Mouse (Mus musculus) heart, embryonic 16.5 days (tissue): ENCODE measurements around the gene Il1f5. TPM values are rescaled to one million over a fixed set of nuclear protein-coding genes. Genes with fewer than 3 reads are reported as not detected.

Experiments used
- ATAC-seq: fragments of 200-750 bp; cut with Nextera tagmentation; replicated peaks from 2 replicates; pipeline ENCODE4 v1.8.0; 2017; ENCODE audit warnings: moderate number of reproducible peaks; ENCODE audit not compliant: insufficient read depth, low FRiP score; ENCODE audit errors: extremely low read depth
- H3K27ac ChIP-seq: fragments of 300-500 bp; sonication (generic); 2 replicates; pipeline ENCODE4 v1.5.1; 2014; ENCODE audit warnings: mild to moderate bottlenecking, low read length, control low read depth, moderate library complexity
- H3K27me3 ChIP-seq: fragments of 300-500 bp; sonication (generic); 2 replicates; pipeline ENCODE4 v1.6.1; 2014; ENCODE audit warnings: low read length, mixed read lengths; ENCODE audit not compliant: control insufficient read depth, insufficient read depth
- H3K36me3 ChIP-seq: fragments of 300-500 bp; sonication (generic); 2 replicates; pipeline ENCODE4 v1.6.1; 2014; ENCODE audit not compliant: control insufficient read depth, insufficient read depth
- H3K4me1 ChIP-seq: fragments of 300-500 bp; sonication (generic); 2 replicates; pipeline ENCODE4 v1.6.1; 2014; ENCODE audit warnings: low read length, mixed read lengths; ENCODE audit not compliant: control insufficient read depth, insufficient read depth
- H3K4me2 ChIP-seq: fragments of 300-500 bp; sonication (generic); 2 replicates; pipeline ENCODE4 v1.6.1; 2014; ENCODE audit warnings: low read depth, mild to moderate bottlenecking, control low read depth, low read length
- H3K4me3 ChIP-seq: fragments of 300-500 bp; sonication (generic); 2 replicates; pipeline ENCODE4 v1.5.1; 2014; ENCODE audit warnings: mild to moderate bottlenecking, control low read depth, low read length
- H3K9ac ChIP-seq: fragments of 300-500 bp; sonication (generic); 2 replicates; pipeline ENCODE4 v1.6.1; 2014; ENCODE audit warnings: low read length, control low read depth
- H3K9me3 ChIP-seq: fragments of 300-500 bp; sonication (generic); replicated peaks from 2 replicates; pipeline ENCODE4 v1.6.1; 2016; ENCODE audit warnings: low read length; ENCODE audit not compliant: control insufficient read depth
- WGBS: fragments of 180-500 bp; shearing (Covaris S2); extraction: QIAGEN DNeasy Blood & Tissue Kit; methylation state at CpG from one replicate; pipeline ENCODE4 v1.1.7; 2014; 5-methylcytosine and 5-hydroxymethylcytosine counted together
- polyA plus RNA-seq: library from polyadenylated mRNA; unstranded; fragments of >200 nt; fragmentation: Nextera tagmentation; extraction: Ambion mirVana; gene quantifications from 2 replicates; pipeline ENCODE4 v1.2.1, GENCODE M21; 2015

The Il1f5 gene
- polyA plus RNA-seq, result not detected in 2 replicates

DNA sequence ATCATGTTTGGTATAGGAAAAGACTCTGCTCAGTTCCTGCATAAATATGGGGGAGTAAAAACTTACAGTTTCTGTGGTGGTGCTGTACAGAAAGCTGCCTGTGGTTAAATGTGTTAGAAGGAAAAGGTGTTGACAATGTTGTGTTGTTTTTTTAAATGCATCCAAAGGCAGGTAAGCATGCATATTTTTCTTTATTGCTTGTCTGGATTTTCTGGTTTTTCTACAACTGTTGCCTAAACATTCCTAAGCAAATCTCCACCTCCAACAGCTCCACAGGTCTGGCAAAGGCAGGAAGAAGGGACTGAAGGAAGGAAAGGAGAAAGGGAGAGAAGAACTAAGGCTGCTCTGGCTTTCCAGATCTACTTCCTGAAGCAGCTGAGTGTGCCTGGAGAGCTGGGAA, at the start of gene Il1f5:
Il1f5 (plus strand) TSS at position 301 of the 400 bp plus-strand sequence.
- Histone ChIP-seq H3K4me2 (no peak within 1 kb of the TSS), H3K36me3 (no peaks in the 10 kb centered on the region), H3K9ac (no peak within 1 kb of the TSS), H3K27ac (no peak within 1 kb of the TSS), H3K9me3 (no peaks in the 10 kb centered on the region), H3K27me3 (no peaks in the 10 kb centered on the region), H3K4me3 (no peak within 1 kb of the TSS), H3K4me1 (no peaks in the 10 kb centered on the region)
- ATAC-seq, result no peak

DNA sequence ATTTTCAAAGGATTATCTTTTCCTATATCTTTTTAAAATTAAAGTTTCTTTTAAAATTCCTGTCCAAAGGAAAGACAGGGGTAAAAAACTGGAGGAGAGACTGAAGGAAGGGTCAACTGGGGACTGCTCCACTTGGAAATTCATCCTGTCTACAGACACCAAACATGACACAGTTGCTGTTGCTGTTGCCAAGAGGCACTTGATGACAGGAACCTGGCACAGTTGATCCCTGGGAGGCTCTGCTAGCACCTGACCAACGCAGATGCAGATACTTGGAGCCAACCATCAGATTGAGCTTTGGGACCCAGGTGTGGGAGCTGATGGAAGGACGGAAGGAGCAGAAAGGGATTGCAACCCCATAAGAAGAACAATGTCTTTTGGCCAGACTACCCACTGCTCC, 49.6 kb upstream of the Il1f5 start:
- Histone ChIP-seq H3K9ac (no peak overlapping the region), H3K4me1 (no peaks in the 10 kb centered on the region), H3K4me2 (no peak overlapping the region), H3K27ac (no peak overlapping the region), H3K27me3 (no peaks in the 10 kb centered on the region), H3K9me3 (no peaks in the 10 kb centered on the region), H3K4me3 (no peak overlapping the region), H3K36me3 (no peaks in the 10 kb centered on the region)
- no peak for ATAC-seq
- WGBS, result 55% methylated on average over 2 of the region's 2 CpGs

DNA sequence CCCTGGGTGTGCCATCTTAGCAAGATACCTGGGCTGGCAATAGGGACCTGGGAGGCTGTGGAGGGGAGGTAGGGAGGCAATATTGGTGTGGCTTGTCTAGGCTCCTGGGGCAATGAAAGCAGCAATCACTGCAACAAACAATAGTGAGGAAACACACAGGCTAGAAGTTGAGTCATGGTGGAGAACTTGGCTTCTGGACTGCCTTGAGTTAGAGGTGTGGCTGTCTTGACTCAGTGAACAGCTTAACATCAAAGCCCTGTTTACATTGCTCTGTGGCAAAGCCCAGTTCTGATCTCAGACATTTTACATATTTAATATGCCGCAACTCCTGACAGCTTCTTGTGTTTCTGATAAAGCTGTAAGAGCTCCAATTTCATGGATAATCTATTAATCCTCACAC, 9.3 kb upstream of the Il1f5 start:
- no peak for ATAC-seq
- Histone ChIP-seq H3K36me3 (no peaks in the 10 kb centered on the region), H3K4me3 (no peak overlapping the region), H3K4me1 (no peaks in the 10 kb centered on the region), H3K27me3 (no peaks in the 10 kb centered on the region), H3K4me2 (no peak overlapping the region), H3K9ac (no peak overlapping the region), H3K27ac (no peak overlapping the region), H3K9me3 (no peaks in the 10 kb centered on the region)
- 76% methylated on average over 1 of the region's 1 CpGs for WGBS

DNA sequence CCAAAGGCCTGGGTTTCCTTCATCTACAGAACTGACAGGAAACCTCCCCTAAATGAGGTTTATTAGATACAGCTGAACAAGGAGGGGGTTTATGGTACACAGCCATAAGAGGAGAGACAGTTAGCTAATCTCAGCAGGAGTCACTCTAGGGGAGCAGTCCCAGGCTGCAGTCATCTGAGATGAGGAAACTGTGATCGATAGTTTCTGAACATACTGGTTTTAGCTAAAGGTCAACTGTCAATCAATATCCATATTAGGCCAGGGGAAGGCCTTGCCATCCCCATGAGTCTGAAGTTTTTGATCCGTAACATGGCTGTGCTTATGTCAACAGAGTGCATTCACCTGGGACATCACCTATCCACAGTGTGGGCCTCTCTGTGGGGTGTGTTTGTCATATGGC, 3.1 kb upstream of the Il1f5 start:
- Histone ChIP-seq H3K4me2 (no peak overlapping the region), H3K36me3 (no peaks in the 10 kb centered on the region), H3K4me3 (no peak overlapping the region), H3K9ac (no peak overlapping the region), H3K9me3 (no peaks in the 10 kb centered on the region), H3K27ac (no peak overlapping the region), H3K4me1 (no peaks in the 10 kb centered on the region), H3K27me3 (no peaks in the 10 kb centered on the region)
- ATAC-seq, result no peak
- WGBS, result 78% methylated on average over 2 of the region's 2 CpGs

DNA sequence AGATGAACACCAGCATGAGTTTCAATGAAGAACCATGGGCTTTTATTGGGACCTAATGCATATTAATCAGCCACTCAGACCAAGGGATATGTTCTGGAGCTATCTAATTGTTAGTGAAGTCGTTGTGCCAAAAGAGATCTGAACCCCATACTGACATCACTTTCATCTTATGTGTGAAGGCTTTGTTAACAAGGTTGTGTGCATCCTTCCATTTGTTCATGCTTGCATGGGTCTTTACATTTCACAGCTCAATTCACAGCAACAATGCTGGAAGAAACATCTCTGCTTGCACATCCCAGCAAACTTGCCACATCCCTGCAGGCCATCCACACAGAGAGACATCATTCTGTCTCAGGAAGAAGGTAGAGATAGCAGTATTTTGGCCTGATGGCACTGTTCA, 1.6 kb upstream of the Il1f5 start:
- Histone ChIP-seq H3K4me3 (no peak overlapping the region), H3K9me3 (no peaks in the 10 kb centered on the region), H3K27me3 (no peaks in the 10 kb centered on the region), H3K27ac (no peak overlapping the region), H3K36me3 (no peaks in the 10 kb centered on the region), H3K4me2 (no peak overlapping the region), H3K4me1 (no peaks in the 10 kb centered on the region), H3K9ac (no peak overlapping the region)
- 26% methylated on average over 1 of the region's 1 CpGs for WGBS
- no peak for ATAC-seq

DNA sequence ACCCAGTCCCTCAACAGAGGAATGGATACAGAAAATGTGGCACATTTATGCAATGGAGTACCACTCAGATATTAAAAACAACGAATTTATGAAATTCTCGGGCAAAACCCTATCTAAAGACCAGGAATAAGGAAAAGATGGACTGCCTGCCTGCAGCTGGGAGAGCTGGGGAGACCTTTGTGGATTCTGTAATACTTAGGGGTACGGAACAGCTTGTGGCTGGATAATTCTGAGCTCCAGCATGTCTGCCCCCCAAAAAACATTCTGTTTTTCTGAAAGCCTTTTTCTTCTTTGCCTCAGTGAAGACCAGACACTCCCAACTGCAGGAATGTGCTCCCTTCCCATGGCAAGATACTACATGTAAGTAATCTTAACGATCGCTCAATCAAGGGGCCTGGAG, 14.1 kb downstream of the Il1f5 start, which contains the start of gene Il1f10:
Il1f10 (plus strand) TSS at position 301 of the 400 bp plus-strand sequence.
- Histone ChIP-seq H3K4me1 (peaks cover 2% of the 10 kb centered on the region; the same call in 1 of the 2 replicates), H3K27ac (no peak within 1 kb of the TSS), H3K4me3 (no peak within 1 kb of the TSS), H3K27me3 (peaks cover 3% of the 10 kb centered on the region; the same call in 1 of the 2 replicates), H3K4me2 (no peak within 1 kb of the TSS), H3K9me3 (no peaks in the 10 kb centered on the region), H3K36me3 (no peaks in the 10 kb centered on the region), H3K9ac (no peak within 1 kb of the TSS)
- 67% methylated on average over 5 of the region's 5 CpGs for WGBS
- ATAC-seq, result no peak

DNA sequence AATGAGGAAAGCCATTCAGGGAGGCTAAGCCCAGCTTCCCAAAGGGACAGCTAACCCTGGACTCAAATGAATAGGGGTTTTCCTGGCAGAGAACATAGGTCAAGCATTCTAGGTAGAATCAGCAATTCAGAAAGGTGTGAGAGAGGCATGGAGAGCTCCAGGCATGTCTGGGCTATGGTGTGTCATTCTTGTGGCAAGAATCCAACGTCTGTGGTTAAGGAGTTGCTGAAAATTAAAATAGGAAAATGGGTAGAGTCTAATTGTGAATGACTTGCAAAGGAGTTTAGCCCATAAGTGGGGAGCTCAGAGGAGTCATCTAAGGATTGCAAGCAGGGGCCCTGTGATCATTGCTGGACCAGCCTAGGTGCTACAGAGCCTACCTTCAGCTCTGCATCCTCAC, 17.9 kb downstream of the Il1f5 start:
- H3K27ac ChIP-seq, result no peak overlapping the region
- WGBS, result 32% methylated on average over 1 of the region's 1 CpGs
- H3K4me3 ChIP-seq, result no peak overlapping the region
- peaks cover 6% of the 10 kb centered on the region; the same call in 1 of the 2 replicates for H3K27me3 ChIP-seq
- peaks cover 2% of the 10 kb centered on the region; the same call in 1 of the 2 replicates for H3K4me1 ChIP-seq
- H3K9ac ChIP-seq, result no peak overlapping the region
- H3K4me2 ChIP-seq, result no peak overlapping the region
- no peaks in the 10 kb centered on the region for H3K9me3 ChIP-seq
- ATAC-seq, result no peak
- no peaks in the 10 kb centered on the region for H3K36me3 ChIP-seq

DNA sequence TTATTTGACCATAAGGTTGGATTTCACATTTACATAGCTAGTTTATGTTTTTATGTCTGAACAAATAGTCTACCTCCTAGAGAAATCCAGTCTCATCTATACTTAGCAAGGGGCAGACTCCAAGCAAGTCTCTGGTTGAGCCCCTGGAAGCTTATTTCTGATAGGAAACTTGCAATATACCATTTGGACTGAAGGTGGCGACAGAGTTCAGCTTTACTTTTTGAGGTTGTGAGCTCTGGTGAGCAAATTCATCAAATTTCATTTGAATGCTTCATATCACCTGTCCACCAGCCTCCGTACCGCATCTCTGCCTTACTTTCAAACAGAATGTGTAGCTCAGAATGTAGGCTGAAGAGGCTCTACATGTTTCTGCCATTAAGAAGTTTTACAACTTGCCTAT, 20.1 kb downstream of the Il1f5 start:
- Histone ChIP-seq H3K4me2 (no peak overlapping the region), H3K4me3 (no peak overlapping the region), H3K27ac (no peak overlapping the region), H3K9me3 (no peaks in the 10 kb centered on the region), H3K36me3 (no peaks in the 10 kb centered on the region), H3K4me1 (no peaks in the 10 kb centered on the region), H3K27me3 (peaks cover 6% of the 10 kb centered on the region; the same call in 1 of the 2 replicates), H3K9ac (no peak overlapping the region)
- 12% methylated on average over 3 of the region's 3 CpGs for WGBS
- ATAC-seq, result no peak

DNA sequence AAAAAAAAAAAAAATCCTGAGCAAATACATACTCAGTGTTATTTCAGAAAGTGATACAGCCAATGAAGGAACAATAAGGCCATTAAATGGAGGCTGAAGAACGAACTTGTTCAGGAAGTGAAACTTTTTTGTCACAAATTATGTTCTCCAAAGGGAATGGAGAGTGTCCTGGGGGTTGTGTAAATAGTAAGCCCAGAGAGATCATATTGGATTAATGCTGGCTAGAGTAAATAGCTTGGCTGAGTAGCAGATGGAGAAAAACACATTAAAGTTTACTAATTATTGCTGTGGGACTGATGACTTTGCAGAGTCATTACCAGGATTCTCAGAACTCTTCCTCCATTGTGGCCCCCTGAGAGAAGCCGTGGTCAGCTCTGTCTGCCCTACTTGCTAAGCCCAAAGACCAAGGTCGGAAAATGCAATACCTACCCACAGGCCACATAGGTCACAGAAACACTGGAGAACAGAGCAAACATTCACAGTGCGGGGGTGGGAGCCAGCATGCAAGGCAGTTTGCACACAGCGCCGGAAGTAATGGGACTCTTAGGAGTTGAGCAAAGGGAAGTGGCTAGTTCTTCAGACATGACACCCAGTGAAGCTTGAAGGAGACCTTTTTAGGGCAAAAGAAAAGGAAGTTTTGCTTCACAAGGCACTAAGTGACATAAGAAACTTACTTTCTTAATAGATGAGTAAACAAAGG, 34.7 kb downstream of the Il1f5 start:
- no peaks in the 10 kb centered on the region for H3K36me3 ChIP-seq
- H3K4me1 ChIP-seq, result no peaks in the 10 kb centered on the region
- no peak for ATAC-seq
- WGBS, result 63% methylated on average over 6 of the region's 6 CpGs
- no peak overlapping the region for H3K27ac ChIP-seq
- no peaks in the 10 kb centered on the region for H3K9me3 ChIP-seq
- H3K27me3 ChIP-seq, result no peaks in the 10 kb centered on the region
- H3K9ac ChIP-seq, result no peak overlapping the region
- no peak overlapping the region for H3K4me2 ChIP-seq
- H3K4me3 ChIP-seq, result no peak overlapping the region
